Mouse (Mus musculus) urinary bladder, adult 2 months (tissue): Measurements from ENCODE around the gene Gm21294. TPM values are rescaled to one million over a fixed set of nuclear protein-coding genes. Genes with fewer than 3 reads are reported as not detected.
"Not testable (repeated sequence)": the region's sequence is repeated elsewhere in the genome, so short reads cannot be mapped to it uniquely, and the experiment has no call there.

Experiments
- DNase-seq: peaks from one replicate; pipeline ENCODE4 v3.0.0; 2022; ENCODE audit warnings: low spot score
- polyA plus RNA-seq: library from polyadenylated mRNA; depleted of rRNA; stranded (reverse); fragments of >200 nt; gene quantifications from 2 replicates; pipeline ENCODE4 v1.2.3, GENCODE M21; 2012; rRNA removed

The Gm21294 gene
- not detected in 2 replicates for polyA plus RNA-seq

DNA sequence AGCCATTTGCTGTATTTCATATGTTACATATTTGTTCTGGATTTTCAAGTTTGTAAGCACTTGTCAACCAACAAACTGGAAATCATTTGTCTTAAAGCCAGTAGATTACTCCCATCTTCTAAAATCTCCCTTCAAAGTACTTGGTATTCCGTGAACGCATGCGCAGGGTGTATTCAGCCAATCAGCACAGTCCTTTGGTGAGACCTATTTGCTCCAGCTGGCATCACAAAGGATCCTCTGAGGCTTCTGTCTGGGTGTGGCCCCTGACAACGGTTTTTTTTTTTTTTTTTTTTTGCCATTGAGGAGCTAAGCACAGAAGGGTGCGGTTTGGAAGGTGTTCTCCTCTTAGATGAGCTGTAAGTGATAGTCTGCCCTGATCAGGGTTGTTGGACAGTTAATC is at the start of gene Gm21294:
Gm21294 (plus strand) TSS at position 301 of the 400 bp plus-strand sequence.
- not testable (repeated sequence) for DNase-seq

DNA sequence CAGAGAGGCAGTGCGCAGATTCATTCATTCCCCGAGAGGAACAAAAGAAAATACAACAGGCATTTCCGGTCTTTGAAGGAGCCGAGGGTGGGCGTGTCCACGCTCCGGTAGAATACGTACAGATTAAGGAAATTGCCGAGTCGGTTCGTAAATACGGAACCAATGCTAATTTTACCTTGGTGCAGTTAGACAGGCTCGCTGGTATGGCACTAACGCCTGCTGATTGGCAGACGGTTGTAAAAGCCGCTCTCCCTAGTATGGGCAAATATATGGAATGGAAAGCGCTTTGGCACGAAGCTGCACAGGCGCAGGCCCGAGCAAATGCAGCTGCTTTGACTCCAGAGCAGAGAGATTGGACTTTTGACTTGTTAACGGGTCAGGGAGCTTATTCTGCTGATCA is 73.6 kb downstream of the Gm21294 start:
- DNase-seq, result not testable (repeated sequence)
